In the genomic region with DNA sequence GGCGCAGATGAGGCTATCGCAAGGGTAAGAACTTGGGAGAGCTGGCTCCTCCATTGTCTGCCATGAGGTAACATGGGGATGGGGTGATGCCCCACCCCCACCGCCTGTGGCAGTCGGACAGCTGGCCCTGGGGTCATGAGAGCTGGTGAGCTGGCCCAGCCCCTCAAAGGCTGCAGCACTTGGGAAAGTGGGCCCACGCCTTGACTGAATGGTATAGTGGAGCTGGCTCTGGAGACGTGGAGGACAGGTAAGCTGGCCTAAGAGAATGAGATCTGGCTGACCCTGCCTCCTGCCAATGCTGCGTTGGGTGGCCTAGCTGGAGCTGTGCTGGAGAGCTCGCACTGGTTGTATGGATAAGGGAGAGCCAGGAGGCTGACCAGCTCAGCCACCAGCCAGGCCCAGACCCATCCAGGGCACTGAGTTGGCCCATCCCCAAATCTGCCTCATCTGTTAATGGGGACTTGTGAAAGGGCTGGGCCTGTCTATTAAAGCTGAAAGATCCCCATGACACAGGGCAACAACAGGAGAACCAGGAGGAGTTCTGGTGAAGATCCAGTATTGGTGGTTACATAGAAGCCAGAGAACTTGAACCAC, we compare ENCODE assay signal across 13 mouse cellular contexts. TPM values are rescaled to one million over a fixed set of nuclear protein-coding genes. Genes with fewer than 3 reads are reported as not detected.
DNase-seq lines count a peak whose midpoint lies in the region; ATAC-seq and TF ChIP-seq lines count a peak whose summit lies in the region.
"Had no signal": no experiment of that assay in that cellular context is flagged by ENCODE, and none has a peak within 500 bp of the region (broad histone marks: within the 10 kb centered on the region; RNA-seq: fewer than 3 reads in every experiment).

No protein-coding gene starts in this region.

- H3K4me3 ChIP-seq in kidney, postnatal 0 days (replicated peaks; ENCODE audit: low read depth, low read length) = no peak overlapping the region
- H3K4me3 ChIP-seq in forebrain, embryonic 14.5 days (ENCODE audit: low read depth, low read length) = no peak overlapping the region
- H3K4me3 ChIP-seq in hindbrain, embryonic 14.5 days (replicated peaks; ENCODE audit: low read length) = no peak overlapping the region
- H3K4me3 ChIP-seq in midbrain, postnatal 0 days (ENCODE audit: low read depth, low read length) = no peak overlapping the region
- H3K4me3 ChIP-seq: stomach, embryonic 15.5 days had no signal

- 82% methylated on average over 8 of the region's 8 CpGs for WGBS in kidney, postnatal 0 days
- 92% methylated on average over 8 of the region's 8 CpGs for WGBS in forebrain, embryonic 14.5 days
- 75% methylated on average over 8 of the region's 8 CpGs for WGBS in hindbrain, embryonic 14.5 days
- WGBS in midbrain, postnatal 0 days = 86% methylated on average over 8 of the region's 8 CpGs

- ATAC-seq in kidney, postnatal 0 days (replicated peaks; ENCODE audit: low FRiP score, low read depth) = peak; percentile 34; the same call in 1 of the 2 replicates
- ATAC-seq in forebrain, embryonic 14.5 days = no peak
- no peak for ATAC-seq in hindbrain, embryonic 14.5 days (ENCODE audit: low FRiP score)
- ATAC-seq in midbrain, postnatal 0 days (ENCODE audit: low FRiP score) = 0 out of 2 replicates have a peak, but pooled peaks have one; percentile 34

- H3K9me3 ChIP-seq in kidney, postnatal 0 days (replicated peaks; ENCODE audit: low read length) = no peaks in the 10 kb centered on the region
- H3K9me3 ChIP-seq in forebrain, embryonic 14.5 days (replicated peaks; ENCODE audit: control insufficient read depth, low read length) = no peaks in the 10 kb centered on the region
- H3K9me3 ChIP-seq in hindbrain, embryonic 14.5 days (ENCODE audit: control insufficient read depth, low read length) = no peaks in the 10 kb centered on the region
- H3K9me3 ChIP-seq in midbrain, postnatal 0 days (ENCODE audit: low read length) = no peaks in the 10 kb centered on the region
- H3K9me3 ChIP-seq: stomach, embryonic 15.5 days had no signal

- no peak overlapping the region for H3K4me2 ChIP-seq in kidney, postnatal 0 days (ENCODE audit: low read length)
- H3K4me2 ChIP-seq in forebrain, embryonic 14.5 days (ENCODE audit: low read length) = no peak overlapping the region
- H3K4me2 ChIP-seq in hindbrain, embryonic 14.5 days (replicated peaks) = peak overlapping the region; percentile 11
- no peak overlapping the region for H3K4me2 ChIP-seq in midbrain, postnatal 0 days (ENCODE audit: low read depth, low read length, poor library complexity, severe bottlenecking)
- H3K4me2 ChIP-seq: heart, embryonic 11.5 days; stomach, embryonic 15.5 days had no signal

- no peak for TF ChIP-seq CTCF in kidney, postnatal 0 days (IDR thresholded peaks at IDR 0.05; ENCODE audit: low read depth)
- TF ChIP-seq CTCF in midbrain, postnatal 0 days (IDR thresholded peaks at IDR 0.05) = no peak

- no peaks in the 10 kb centered on the region for H3K27me3 ChIP-seq in kidney, postnatal 0 days (ENCODE audit: insufficient read depth, low read length)
- H3K27me3 ChIP-seq in forebrain, embryonic 14.5 days (replicated peaks; ENCODE audit: control insufficient read depth, insufficient read depth, low read length) = no peaks in the 10 kb centered on the region
- no peaks in the 10 kb centered on the region for H3K27me3 ChIP-seq in hindbrain, embryonic 14.5 days (ENCODE audit: control insufficient read depth, insufficient read depth, low read length)
- H3K27me3 ChIP-seq in midbrain, postnatal 0 days (ENCODE audit: insufficient read depth, low read length) = no peaks in the 10 kb centered on the region
- H3K27me3 ChIP-seq: stomach, embryonic 15.5 days had no signal

- H3K27ac ChIP-seq in kidney, postnatal 0 days = no peak overlapping the region
- peak overlapping the region; percentile 70 for H3K27ac ChIP-seq in forebrain, embryonic 14.5 days (ENCODE audit: low read depth, low read length)
- H3K27ac ChIP-seq in hindbrain, embryonic 14.5 days = peak overlapping the region; percentile 81
- peak overlapping the region; percentile 85 for H3K27ac ChIP-seq in midbrain, postnatal 0 days (ENCODE audit: low read depth, low read length)
- H3K27ac ChIP-seq: stomach, embryonic 15.5 days had no signal

- DNase-seq in kidney, postnatal 0 days (ENCODE audit: low spot score) = no peak
- no peak for DNase-seq in kidney, postnatal 25 days
- DNase-seq in forebrain, embryonic 14.5 days (ENCODE audit: low spot score) = no peak
- no peak for DNase-seq in hindbrain, embryonic 14.5 days (ENCODE audit: low spot score)
- DNase-seq in midbrain, postnatal 0 days (ENCODE audit: low spot score) = no peak
- no peak for DNase-seq in thymus, postnatal 25 days
- DNase-seq in yolk sac, embryonic 10.5 days (ENCODE audit: low spot score) = no peak
- DNase-seq: adrenal gland, postnatal 14 days; cerebellum, adult 11 months; embryo, embryonic 11 days; right cerebral cortex, postnatal 4 days had no signal

- H3K9ac ChIP-seq in kidney, postnatal 0 days (ENCODE audit: low read depth, low read length) = no peak overlapping the region
- no peak overlapping the region for H3K9ac ChIP-seq in forebrain, embryonic 14.5 days (ENCODE audit: low read length)
- no peak overlapping the region for H3K9ac ChIP-seq in hindbrain, embryonic 14.5 days
- H3K9ac ChIP-seq in midbrain, postnatal 0 days (replicated peaks; ENCODE audit: low read length, poor library complexity, severe bottlenecking) = 0 out of 2 replicates have a peak overlapping the region, but pooled peaks have one; percentile 2
- H3K9ac ChIP-seq: stomach, embryonic 15.5 days had no signal

- peaks cover 5% of the 10 kb centered on the region for H3K4me1 ChIP-seq in kidney, postnatal 0 days (replicated peaks; ENCODE audit: insufficient read depth, low read length)
- H3K4me1 ChIP-seq in forebrain, embryonic 14.5 days (ENCODE audit: control insufficient read depth, insufficient read depth, low read length) = peaks cover 14% of the 10 kb centered on the region
- peaks cover 23% of the 10 kb centered on the region for H3K4me1 ChIP-seq in hindbrain, embryonic 14.5 days (replicated peaks; ENCODE audit: control insufficient read depth, insufficient read depth, low read length)
- H3K4me1 ChIP-seq in midbrain, postnatal 0 days (ENCODE audit: insufficient read depth, low read length) = peaks cover 10% of the 10 kb centered on the region

- no peaks in the 10 kb centered on the region for H3K36me3 ChIP-seq in kidney, postnatal 0 days (ENCODE audit: insufficient read depth, low read length)
- H3K36me3 ChIP-seq in forebrain, embryonic 14.5 days (ENCODE audit: control insufficient read depth, insufficient read depth, low read length) = no peaks in the 10 kb centered on the region
- no peaks in the 10 kb centered on the region for H3K36me3 ChIP-seq in hindbrain, embryonic 14.5 days (replicated peaks; ENCODE audit: control insufficient read depth, insufficient read depth)
- H3K36me3 ChIP-seq in midbrain, postnatal 0 days (ENCODE audit: insufficient read depth, low read length) = no peaks in the 10 kb centered on the region
- H3K36me3 ChIP-seq: stomach, embryonic 15.5 days had no signal

RNA-seq across cellular contexts. Expression of gene Srsf10, which starts 21.3 kb away (rescaled TPM):
- 192 and 194 TPM in 2 replicates for polyA plus RNA-seq in kidney, postnatal 0 days (2015; fragmentation: Nextera tagmentation; extraction: Ambion mirVana)
- 259 and 304 TPM in 2 replicates for polyA plus RNA-seq in forebrain, embryonic 14.5 days (2014; fragmentation: Nextera tagmentation; extraction: Ambion mirVana)
- polyA plus RNA-seq in hindbrain, embryonic 14.5 days (2014; fragmentation: Nextera tagmentation; extraction: Ambion mirVana) = 200 and 208 TPM in 2 replicates
- total RNA-seq in midbrain, postnatal 0 days (2014; rRNA removed) = 66.6 and 92.7 TPM in 2 replicates
- 134 and 155 TPM in 2 replicates for polyA plus RNA-seq in midbrain, postnatal 0 days (2015; fragmentation: Nextera tagmentation; extraction: Ambion mirVana)

RNA-seq across cellular contexts. Expression of gene Pnrc2, which starts 39.4 kb away (rescaled TPM):
- polyA plus RNA-seq in kidney, postnatal 0 days (2015; fragmentation: Nextera tagmentation; extraction: Ambion mirVana) = 190 and 194 TPM in 2 replicates
- 162 and 165 TPM in 2 replicates for polyA plus RNA-seq in forebrain, embryonic 14.5 days (2014; fragmentation: Nextera tagmentation; extraction: Ambion mirVana)
- 95.0 and 105 TPM in 2 replicates for polyA plus RNA-seq in hindbrain, embryonic 14.5 days (2014; fragmentation: Nextera tagmentation; extraction: Ambion mirVana)
- 52.6 and 64.4 TPM in 2 replicates for total RNA-seq in midbrain, postnatal 0 days (2014; rRNA removed)
- 67.6 and 72.6 TPM in 2 replicates for polyA plus RNA-seq in midbrain, postnatal 0 days (2015; fragmentation: Nextera tagmentation; extraction: Ambion mirVana)

Comparison
In these comparisons a context has a peak if more than half of its experiments do, and no peak if none do; other contexts are left out.
1. ATAC-seq: peak in kidney, postnatal 0 days (single experiment) and midbrain, postnatal 0 days (single experiment); none in forebrain, embryonic 14.5 days (single experiment) and hindbrain, embryonic 14.5 days (single experiment).